Mouse (Mus musculus) midbrain, embryonic 15.5 days (tissue): ENCODE measurements around the gene Bfsp2. TPM values are rescaled to one million over a fixed set of nuclear protein-coding genes. Genes with fewer than 3 reads are reported as not detected.

Experiments used
- ATAC-seq: fragments of 200-750 bp; cut with Nextera tagmentation; replicated peaks from 2 replicates; pipeline ENCODE4 v1.8.0; 2017; ENCODE audit warnings: moderate TSS enrichment
- H3K27ac ChIP-seq: fragments of 300-500 bp; sonication (generic); 2 replicates; pipeline ENCODE4 v1.5.1; 2015; ENCODE audit warnings: mild to moderate bottlenecking, inconsistent platforms
- H3K27me3 ChIP-seq: fragments of 300-500 bp; sonication (generic); replicated peaks from 2 replicates; pipeline ENCODE4 v1.6.1; 2015; ENCODE audit warnings: inconsistent platforms
- H3K36me3 ChIP-seq: fragments of 300-500 bp; sonication (generic); replicated peaks from 2 replicates; pipeline ENCODE4 v1.6.1; 2015; ENCODE audit warnings: inconsistent platforms
- H3K4me1 ChIP-seq: fragments of 300-500 bp; sonication (generic); 2 replicates; pipeline ENCODE4 v1.6.1; 2015; ENCODE audit warnings: inconsistent platforms
- H3K4me2 ChIP-seq: fragments of 300-500 bp; sonication (generic); 2 replicates; pipeline ENCODE4 v1.6.1; 2015; ENCODE audit warnings: inconsistent platforms, mild to moderate bottlenecking, moderate library complexity
- H3K4me3 ChIP-seq: fragments of 300-500 bp; sonication (generic); 2 replicates; pipeline ENCODE4 v1.5.1; 2015; ENCODE audit warnings: mild to moderate bottlenecking, inconsistent platforms
- H3K9ac ChIP-seq: fragments of 300-500 bp; sonication (generic); 2 replicates; pipeline ENCODE4 v1.6.1; 2015; ENCODE audit warnings: mild to moderate bottlenecking, inconsistent platforms
- H3K9me3 ChIP-seq: fragments of 300-500 bp; sonication (generic); 2 replicates; pipeline ENCODE4 v1.6.1; 2016; ENCODE audit warnings: inconsistent platforms
- WGBS: fragments of 180-500 bp; shearing (Covaris S2); methylation state at CpG from one replicate; pipeline ENCODE4 v1.1.7; 2015; ENCODE audit warnings: mixed read lengths; 5-methylcytosine and 5-hydroxymethylcytosine counted together
- polyA plus RNA-seq: library from polyadenylated mRNA; unstranded; fragments of >200 nt; fragmentation: Nextera tagmentation; extraction: Ambion mirVana; gene quantifications from 2 replicates; pipeline ENCODE4 v1.2.1, GENCODE M21; 2015

Bfsp2 gene
- polyA plus RNA-seq, result 1.9 and 2.3 TPM in 2 replicates

DNA sequence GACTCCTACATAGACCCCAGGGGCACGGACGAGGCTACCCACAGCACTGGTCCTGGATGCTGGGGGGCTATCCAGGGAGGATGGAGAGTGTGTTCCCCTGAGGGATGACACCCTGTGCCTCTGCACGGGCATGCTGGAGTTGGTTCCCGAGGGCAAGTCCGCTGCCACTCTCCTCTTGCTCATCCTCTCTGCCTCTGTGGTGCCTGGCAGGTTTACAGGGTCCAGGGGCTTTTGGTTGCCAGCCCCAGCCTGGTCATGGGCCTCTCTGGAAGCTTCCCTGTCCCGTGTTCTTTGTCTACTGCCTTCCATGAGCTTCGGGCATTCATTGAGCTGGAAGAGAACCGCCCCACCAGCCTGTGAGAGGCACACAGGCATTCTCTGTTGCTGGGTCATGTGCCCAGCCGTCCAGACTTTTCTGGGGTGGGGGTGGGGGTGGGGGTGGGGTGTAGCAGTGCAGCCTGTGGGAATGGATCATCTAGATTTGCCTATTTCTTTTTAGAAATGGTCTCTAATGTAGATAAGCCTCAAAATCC lies at the start of gene Bfsp2:
Gene Bfsp2 (minus strand): TSS at position 377 of the 533 bp plus-strand sequence.
- no peak within 1 kb of the TSS for H3K9ac ChIP-seq
- H3K9me3 ChIP-seq, result no peaks in the 10 kb centered on the region
- peaks cover 13% of the 10 kb centered on the region; the same call in 1 of the 2 replicates for H3K4me1 ChIP-seq
- ATAC-seq, result 0 out of 2 replicates have a peak, but pooled peaks have one; percentile 33
- 72% methylated on average over 9 of the region's 9 CpGs for WGBS
- no peak within 1 kb of the TSS for H3K27ac ChIP-seq
- H3K36me3 ChIP-seq, result no peaks in the 10 kb centered on the region
- H3K4me3 ChIP-seq, result no peak within 1 kb of the TSS
- H3K27me3 ChIP-seq, result no peaks in the 10 kb centered on the region
- H3K4me2 ChIP-seq, result no peak within 1 kb of the TSS

DNA sequence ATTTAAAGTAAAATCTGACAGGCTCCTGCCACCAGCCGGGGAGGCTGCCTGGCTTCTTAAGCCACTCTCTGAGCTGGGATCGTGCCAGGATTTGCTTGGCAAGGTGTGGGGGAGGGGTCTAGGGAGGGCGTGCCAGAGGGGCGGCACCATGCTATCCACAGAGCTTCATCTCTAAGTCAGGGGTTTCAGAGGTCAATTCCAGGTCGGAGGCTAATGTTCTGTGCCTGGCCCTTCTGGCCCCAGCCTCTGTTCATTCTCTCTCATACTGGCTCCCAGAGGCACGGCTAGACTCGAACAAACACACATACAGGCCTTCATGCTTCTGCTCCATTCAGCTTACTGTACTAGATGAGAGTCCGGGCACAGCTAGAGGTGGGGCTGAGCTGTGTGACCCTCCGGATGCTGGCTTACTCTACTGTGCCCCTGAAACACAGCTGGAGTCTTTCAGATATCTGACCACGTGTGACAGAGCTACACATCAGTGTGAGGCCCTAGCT lies 44.9 kb upstream of the Bfsp2 start:
- H3K27me3 ChIP-seq, result no peaks in the 10 kb centered on the region
- no peak overlapping the region for H3K4me2 ChIP-seq
- H3K4me3 ChIP-seq, result no peak overlapping the region
- peaks cover 27% of the 10 kb centered on the region for H3K4me1 ChIP-seq
- peak; percentile 72 for ATAC-seq
- no peaks in the 10 kb centered on the region for H3K36me3 ChIP-seq
- WGBS, result 16% methylated on average over 10 of the region's 10 CpGs
- H3K9me3 ChIP-seq, result no peaks in the 10 kb centered on the region
- no peak overlapping the region for H3K9ac ChIP-seq
- H3K27ac ChIP-seq, result peak overlapping the region; percentile 60

DNA sequence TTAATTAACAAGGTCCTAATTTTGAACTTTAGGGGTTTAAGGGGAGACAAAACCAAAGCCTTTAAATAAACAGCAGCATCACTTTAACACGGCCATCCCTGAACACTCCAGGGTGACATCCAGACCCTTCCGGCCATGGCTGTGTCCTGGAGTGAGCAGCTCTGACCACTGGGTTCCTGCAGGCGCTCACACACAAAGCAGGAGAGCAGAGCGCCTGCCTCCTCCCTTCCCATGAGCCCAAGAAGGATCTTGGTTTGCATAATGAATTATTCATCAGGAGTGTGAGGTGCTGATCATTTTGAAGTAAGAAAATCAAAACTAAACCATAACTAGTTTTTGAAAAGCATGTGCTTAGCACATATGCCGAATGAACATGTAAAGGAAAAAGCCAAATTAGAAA lies 44.4 kb upstream of the Bfsp2 start:
- Histone ChIP-seq H3K4me3 (no peak overlapping the region), H3K4me1 (peaks cover 27% of the 10 kb centered on the region), H3K9ac (no peak overlapping the region), H3K36me3 (no peaks in the 10 kb centered on the region), H3K4me2 (no peak overlapping the region), H3K27ac (peak overlapping the region; percentile 60), H3K27me3 (no peaks in the 10 kb centered on the region), H3K9me3 (no peaks in the 10 kb centered on the region)
- WGBS, result 13% methylated on average over 5 of the region's 5 CpGs
- peak; percentile 71 for ATAC-seq

DNA sequence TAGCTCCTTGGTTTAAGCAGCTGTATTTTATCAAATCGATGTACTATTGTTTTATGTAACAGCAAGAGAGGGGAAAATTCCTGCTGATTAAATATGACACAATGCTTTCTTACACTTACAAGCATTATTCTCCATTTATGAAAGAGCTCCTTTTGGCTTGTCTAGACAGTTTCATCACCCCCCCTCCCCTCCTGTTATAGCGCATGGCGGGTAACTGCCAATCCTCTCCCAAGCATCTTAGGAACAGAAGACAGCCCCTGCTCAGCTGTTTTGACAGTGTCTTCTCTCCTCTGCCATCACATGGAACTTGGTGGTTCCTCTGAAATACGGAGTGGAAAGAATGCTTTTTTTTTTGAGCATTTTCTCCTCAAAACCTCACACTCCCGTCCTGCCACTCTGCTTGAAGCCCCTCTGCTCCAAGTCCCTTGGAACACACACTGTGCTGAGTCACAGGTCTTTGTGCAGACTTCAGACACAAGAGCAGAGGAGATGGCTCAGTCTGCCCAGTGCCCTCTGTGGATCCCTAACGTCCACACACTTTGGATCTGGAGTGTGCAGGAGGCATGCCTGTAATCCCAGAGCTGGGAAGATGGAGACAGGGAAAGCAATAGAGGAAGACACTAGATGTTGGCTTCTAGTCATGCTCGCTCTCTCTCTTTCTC lies 43.7 kb upstream of the Bfsp2 start:
- 40% methylated on average over 7 of the region's 7 CpGs for WGBS
- Histone ChIP-seq H3K4me2 (no peak overlapping the region), H3K36me3 (no peaks in the 10 kb centered on the region), H3K4me3 (no peak overlapping the region), H3K4me1 (peaks cover 27% of the 10 kb centered on the region), H3K9ac (no peak overlapping the region), H3K27ac (peak overlapping the region; percentile 60), H3K9me3 (no peaks in the 10 kb centered on the region), H3K27me3 (no peaks in the 10 kb centered on the region)
- ATAC-seq, result no peak

DNA sequence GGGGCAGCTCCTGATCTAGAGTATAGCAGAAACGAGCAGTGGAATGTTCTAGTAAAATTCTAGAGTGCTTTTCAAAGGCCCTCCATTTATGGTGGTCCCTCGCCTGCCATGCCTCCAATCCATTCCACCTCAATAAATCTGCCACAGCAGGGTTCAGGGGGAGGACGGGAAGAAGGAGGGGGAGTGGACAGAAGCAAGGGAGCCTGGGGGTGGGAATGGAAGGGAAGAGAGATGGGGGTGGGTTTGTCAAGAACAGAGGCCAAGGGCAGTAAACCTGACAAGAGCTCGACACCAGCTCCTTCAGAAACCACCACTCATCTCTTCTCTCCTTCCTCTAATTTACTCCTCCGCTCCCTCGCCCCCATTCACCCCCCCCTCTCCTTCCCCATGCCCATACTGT lies 42.8 kb upstream of the Bfsp2 start:
- no peaks in the 10 kb centered on the region for H3K27me3 ChIP-seq
- H3K9me3 ChIP-seq, result no peaks in the 10 kb centered on the region
- no peak for ATAC-seq
- H3K4me1 ChIP-seq, result peaks cover 27% of the 10 kb centered on the region
- no peak overlapping the region for H3K27ac ChIP-seq
- no peaks in the 10 kb centered on the region for H3K36me3 ChIP-seq
- no peak overlapping the region for H3K4me2 ChIP-seq
- WGBS, result 70% methylated on average over 6 of the region's 6 CpGs
- no peak overlapping the region for H3K9ac ChIP-seq
- H3K4me3 ChIP-seq, result no peak overlapping the region

DNA sequence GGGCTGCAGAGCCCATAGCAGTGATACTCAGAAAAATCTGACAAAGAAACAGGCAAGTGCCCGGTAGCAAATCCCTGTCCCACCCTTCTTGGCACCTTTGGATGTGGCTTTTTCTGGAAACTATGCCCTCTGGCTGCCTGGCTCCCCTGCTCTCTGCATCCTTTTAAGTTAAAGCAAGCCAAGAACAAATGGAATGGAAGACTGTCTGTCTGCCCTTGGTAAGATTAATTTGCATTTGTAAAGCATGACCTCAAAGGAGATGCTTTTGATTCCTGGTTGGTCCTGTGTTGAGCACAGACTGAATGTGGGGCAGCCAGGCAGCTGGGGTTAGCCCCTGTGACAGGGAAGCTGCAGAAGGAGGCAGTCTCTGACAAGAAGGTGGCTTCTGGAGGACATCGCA lies 33.7 kb upstream of the Bfsp2 start:
- Histone ChIP-seq H3K9ac (no peak overlapping the region), H3K4me3 (no peak overlapping the region), H3K27me3 (no peaks in the 10 kb centered on the region), H3K36me3 (no peaks in the 10 kb centered on the region), H3K4me1 (peaks cover 5% of the 10 kb centered on the region; the same call in 1 of the 2 replicates), H3K4me2 (no peak overlapping the region), H3K9me3 (no peaks in the 10 kb centered on the region), H3K27ac (no peak overlapping the region)
- WGBS, result 38% methylated on average over 2 of the region's 2 CpGs
- ATAC-seq, result no peak

DNA sequence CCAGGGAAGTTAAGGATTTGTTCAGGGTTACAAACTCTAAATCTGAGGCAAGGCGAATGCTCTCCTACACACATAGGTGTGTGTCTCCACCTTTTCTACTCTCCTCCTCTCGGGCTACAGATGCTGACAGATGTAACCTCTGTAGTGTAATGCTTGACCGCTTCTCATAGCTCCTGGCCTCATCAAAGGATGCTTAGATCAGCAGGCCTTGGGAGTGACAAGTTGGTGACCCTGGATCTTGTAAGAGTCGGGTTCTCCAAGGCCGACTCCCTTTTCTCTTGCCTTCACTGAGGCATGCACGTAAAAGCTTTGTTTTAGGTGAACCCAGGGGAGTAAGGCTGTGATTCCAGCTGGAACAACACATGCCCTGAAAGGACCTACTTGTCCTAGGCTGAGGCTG lies 32.0 kb upstream of the Bfsp2 start:
- Histone ChIP-seq H3K4me3 (no peak overlapping the region), H3K36me3 (no peaks in the 10 kb centered on the region), H3K4me2 (no peak overlapping the region), H3K27ac (no peak overlapping the region), H3K9ac (no peak overlapping the region), H3K4me1 (peaks cover 10% of the 10 kb centered on the region), H3K27me3 (no peaks in the 10 kb centered on the region), H3K9me3 (no peaks in the 10 kb centered on the region)
- 77% methylated on average over 6 of the region's 6 CpGs for WGBS
- ATAC-seq, result no peak

DNA sequence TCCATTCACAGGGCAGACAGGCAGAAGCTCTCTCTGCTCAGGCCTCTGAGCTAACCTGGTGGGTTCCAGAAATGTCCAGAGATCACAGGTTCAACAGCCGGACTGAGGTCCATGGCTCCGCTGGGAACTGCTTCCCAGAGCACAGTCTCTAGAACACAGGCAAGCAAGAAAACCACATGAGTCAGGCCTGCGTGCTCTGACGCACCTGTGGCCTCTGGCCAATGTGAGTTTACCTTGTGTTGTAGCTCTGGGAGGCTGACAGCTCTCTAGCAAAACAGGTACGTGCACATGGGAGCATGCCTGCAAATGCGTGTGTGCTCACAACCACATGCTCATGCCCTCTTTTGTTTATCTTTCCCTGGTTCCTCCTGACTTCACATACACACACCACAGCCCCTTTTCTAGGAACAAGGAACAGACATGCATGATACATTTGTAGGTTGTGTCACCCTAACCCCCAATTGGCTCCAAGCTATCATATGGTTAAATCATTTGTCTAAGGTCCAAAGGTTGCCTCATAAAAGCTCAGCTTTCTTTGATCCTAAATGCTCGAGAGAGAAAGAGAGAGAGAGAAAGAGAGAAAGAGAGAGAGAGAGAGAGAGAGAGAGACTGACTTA lies 26.9 kb upstream of the Bfsp2 start:
- 77% methylated on average over 7 of the region's 7 CpGs for WGBS
- H3K27me3 ChIP-seq, result no peaks in the 10 kb centered on the region
- no peaks in the 10 kb centered on the region for H3K36me3 ChIP-seq
- H3K4me3 ChIP-seq, result no peak overlapping the region
- H3K27ac ChIP-seq, result peak overlapping the region; percentile 48; the same call in 1 of the 2 replicates
- H3K4me2 ChIP-seq, result no peak overlapping the region
- no peak overlapping the region for H3K9ac ChIP-seq
- no peaks in the 10 kb centered on the region for H3K9me3 ChIP-seq
- peaks cover 38% of the 10 kb centered on the region for H3K4me1 ChIP-seq
- no peak for ATAC-seq

DNA sequence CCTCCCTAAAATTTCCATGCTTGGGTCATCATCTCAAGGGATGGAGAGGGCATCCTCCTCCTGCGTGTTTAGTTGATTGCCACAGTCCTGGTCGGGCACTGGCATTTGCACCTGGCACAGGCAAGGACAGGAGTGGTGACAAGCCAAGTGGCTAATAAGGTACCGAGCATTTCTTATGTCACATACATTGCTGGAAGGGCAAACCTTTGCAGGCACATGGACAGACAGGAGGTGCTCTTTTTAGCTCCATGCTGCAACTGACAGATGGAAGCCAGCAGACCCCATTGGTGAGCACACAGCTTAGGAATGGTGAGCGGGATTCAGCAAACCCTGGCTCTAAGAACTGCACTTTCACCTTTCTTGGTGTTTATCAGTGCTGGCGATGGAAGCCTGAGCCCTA lies 24.8 kb upstream of the Bfsp2 start:
- ATAC-seq, result peak; percentile 46; the same call in 1 of the 2 replicates
- Histone ChIP-seq H3K4me3 (no peak overlapping the region), H3K27me3 (peaks cover 2% of the 10 kb centered on the region), H3K4me1 (peaks cover 47% of the 10 kb centered on the region), H3K9ac (no peak overlapping the region), H3K4me2 (no peak overlapping the region), H3K27ac (peak overlapping the region; percentile 68), H3K9me3 (no peaks in the 10 kb centered on the region), H3K36me3 (no peaks in the 10 kb centered on the region)
- WGBS, result 35% methylated on average over 5 of the region's 5 CpGs

DNA sequence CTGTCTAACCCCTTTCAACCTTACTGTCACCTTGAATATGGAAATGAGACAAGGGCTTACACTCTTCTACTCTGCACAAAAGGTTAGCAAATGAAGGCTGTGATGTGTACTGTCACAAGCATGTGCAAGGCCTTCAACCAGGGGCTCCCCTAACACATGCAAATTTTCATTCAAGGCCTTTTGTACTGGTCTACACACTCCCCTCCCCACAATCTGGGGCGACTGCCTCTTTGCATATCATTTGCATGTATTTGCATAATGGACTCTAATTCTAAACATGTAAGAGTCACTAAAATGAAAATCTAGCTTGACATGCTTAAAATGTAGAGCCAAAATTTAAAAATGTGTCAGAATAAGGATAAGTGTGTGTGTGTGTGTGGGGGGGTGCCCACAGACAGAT lies 24.4 kb upstream of the Bfsp2 start:
- Histone ChIP-seq H3K27me3 (peaks cover 6% of the 10 kb centered on the region), H3K9me3 (no peaks in the 10 kb centered on the region), H3K4me1 (peaks cover 47% of the 10 kb centered on the region), H3K27ac (peak overlapping the region; percentile 68), H3K4me3 (no peak overlapping the region), H3K9ac (no peak overlapping the region), H3K36me3 (no peaks in the 10 kb centered on the region), H3K4me2 (no peak overlapping the region)
- ATAC-seq, result peak; percentile 88
- WGBS, result 21% methylated on average over 1 of the region's 1 CpGs

DNA sequence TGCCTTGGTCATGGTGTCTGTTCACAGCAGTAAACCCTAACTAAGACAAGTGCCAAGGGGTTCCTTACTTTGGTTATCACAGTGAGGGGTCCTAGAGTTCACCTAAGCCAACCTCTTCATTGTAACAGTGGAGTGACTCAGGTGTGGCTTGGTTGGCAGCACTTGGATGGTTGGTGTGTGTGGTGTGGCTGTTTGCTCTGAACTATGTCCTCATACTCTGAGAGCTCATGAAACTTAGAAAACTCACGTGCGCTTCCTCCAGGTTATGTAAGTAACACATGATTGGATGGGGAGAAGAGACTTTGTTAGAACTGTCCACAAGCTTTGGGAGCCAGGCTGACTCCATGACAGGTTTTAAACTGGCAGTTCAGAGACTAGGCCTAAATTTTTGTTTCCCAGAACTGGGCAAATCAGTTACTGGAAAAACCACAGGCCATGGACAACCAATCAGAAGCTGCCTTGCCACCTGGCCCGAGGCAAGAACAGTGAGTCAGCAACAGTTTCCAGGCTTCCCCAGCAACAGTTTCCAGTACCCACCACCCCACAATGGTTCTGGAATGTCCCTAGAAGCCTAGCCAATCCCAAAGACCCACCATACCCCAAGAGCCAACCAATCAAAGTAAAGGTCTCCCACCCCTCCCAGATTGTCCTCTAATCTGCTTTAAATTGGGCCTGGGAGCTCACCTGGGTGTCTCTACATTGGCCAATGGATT lies 23.5 kb upstream of the Bfsp2 start:
- H3K4me2 ChIP-seq, result no peak overlapping the region
- 92% methylated on average over 3 of the region's 3 CpGs for WGBS
- no peaks in the 10 kb centered on the region for H3K9me3 ChIP-seq
- H3K27me3 ChIP-seq, result peaks cover 15% of the 10 kb centered on the region
- peaks cover 47% of the 10 kb centered on the region for H3K4me1 ChIP-seq
- no peak for ATAC-seq
- H3K4me3 ChIP-seq, result no peak overlapping the region
- H3K36me3 ChIP-seq, result no peaks in the 10 kb centered on the region
- H3K27ac ChIP-seq, result peak overlapping the region; percentile 68
- no peak overlapping the region for H3K9ac ChIP-seq

DNA sequence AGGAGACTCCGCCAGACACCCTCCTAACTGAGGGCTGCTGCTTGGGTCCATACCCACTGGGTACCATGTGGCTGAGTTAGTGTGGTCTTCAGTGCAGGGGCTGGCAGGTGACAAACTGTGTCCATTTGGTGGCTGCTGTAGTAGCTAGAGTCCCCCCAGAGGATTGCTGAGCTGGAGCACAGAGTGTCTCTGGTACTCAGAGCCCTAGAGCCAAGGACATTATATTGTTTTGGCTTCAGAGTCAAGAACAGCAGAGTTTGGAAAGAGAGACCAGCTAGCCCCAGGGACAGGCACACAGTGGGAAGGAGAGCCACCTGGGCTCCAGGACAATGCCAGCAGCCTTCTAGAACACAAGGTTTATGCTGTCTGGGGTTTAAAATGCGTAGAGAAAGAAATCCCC lies 22.4 kb upstream of the Bfsp2 start:
- peaks cover 46% of the 10 kb centered on the region for H3K4me1 ChIP-seq

More for the DNA sequence above, 22.4 kb upstream of the Bfsp2 start:
- peaks cover 19% of the 10 kb centered on the region for H3K27me3 ChIP-seq
- no peak for ATAC-seq
- H3K27ac ChIP-seq, result 0 out of 2 replicates have a peak overlapping the region, but pooled peaks have one; percentile 62
- H3K4me3 ChIP-seq, result no peak overlapping the region
- H3K9ac ChIP-seq, result no peak overlapping the region
- no peak overlapping the region for H3K4me2 ChIP-seq
- 68% methylated on average over 2 of the region's 2 CpGs for WGBS
- no peaks in the 10 kb centered on the region for H3K9me3 ChIP-seq
- H3K36me3 ChIP-seq, result no peaks in the 10 kb centered on the region
